ENCODE assay signal across 8 mouse cellular contexts in genomic region chr4:24897351-24897750, GRCm38 (mm10). TPM values are rescaled to one million over a fixed set of nuclear protein-coding genes. Genes with fewer than 3 reads are reported as not detected.
DNase-seq lines count a peak whose midpoint lies in the region; ATAC-seq and TF ChIP-seq lines count a peak whose summit lies in the region.

No protein-coding gene starts in this region.

- CTCF ChIA-PET in Patski (lab: Charles Lee), result interaction anchor here (1.1 to 2.8 kb wide), 4 partner anchors 17 to 184 kb away, joined by 4 to 34 read pairs (median 6); no protein-coding TSS in a partner anchor

- in situ Hi-C loops in Patski (cut with MboI; ENCODE audit: low pct_unique_long_range_greater_than_20kb), result loop anchor here (5.0 to 25.0 kb wide), 2 partner anchors 180 to 635 kb away; no protein-coding TSS in a partner anchor

- peak overlapping the region; percentile 54 for H3K4me2 ChIP-seq in forebrain, postnatal 0 days (ENCODE audit: low read depth)

- H3K9me3 ChIP-seq in forebrain, postnatal 0 days (ENCODE audit: low read length), result no peaks in the 10 kb centered on the region
- 0 out of 2 replicates have a peak, but pooled peaks cover 3% of the 10 kb centered on the region for H3K9me3 ChIP-seq in megakaryocyte, embryonic 14.5 days

- ATAC-seq in Patski, result peak; percentile 61
- peak; percentile 34 for ATAC-seq in forebrain, postnatal 0 days

- TF ChIP-seq CTCF in kidney, adult 2 months (conservative IDR thresholded peaks at IDR 0.05; ENCODE audit: insufficient read depth, insufficient read length, low read depth, low read length), result no peak
- no peak for TF ChIP-seq CTCF in Patski (IDR thresholded peaks at IDR 0.05)
- TF ChIP-seq CTCF in forebrain, postnatal 0 days (IDR thresholded peaks at IDR 0.05; ENCODE audit: low read depth), result no peak

- H3K27me3 ChIP-seq in kidney, adult 2 months (replicated peaks; ENCODE audit: control insufficient read depth, insufficient read depth, low read length), result no peaks in the 10 kb centered on the region
- H3K27me3 ChIP-seq in Patski, result no peaks in the 10 kb centered on the region
- no peaks in the 10 kb centered on the region for H3K27me3 ChIP-seq in forebrain, postnatal 0 days (ENCODE audit: insufficient read depth, low read length)
- H3K27me3 ChIP-seq in megakaryocyte, embryonic 14.5 days (replicated peaks), result no peaks in the 10 kb centered on the region

- POLR2A ChIA-PET in Patski (lab: Charles Lee), result no interaction called here

- peak overlapping the region; percentile 46 for H3K4me3 ChIP-seq in kidney, adult 2 months (ENCODE audit: insufficient read depth, low read depth, low read length)
- H3K4me3 ChIP-seq in forebrain, postnatal 0 days (ENCODE audit: low read depth, low read length), result peak overlapping the region; percentile 84
- peak overlapping the region; percentile 98 for H3K4me3 ChIP-seq in megakaryocyte, embryonic 14.5 days (replicated peaks)

- peak overlapping the region; percentile 79 for H3K9ac ChIP-seq in forebrain, postnatal 0 days

- WGBS in kidney, adult 2 months, result 9% methylated on average over 7 of the region's 7 CpGs
- WGBS in forebrain, postnatal 0 days, result 10% methylated on average over 7 of the region's 7 CpGs

- H3K36me3 ChIP-seq in kidney, adult 2 months (ENCODE audit: control insufficient read depth, insufficient read depth, low read length), result no peaks in the 10 kb centered on the region; the same call in 1 of the 2 replicates
- peaks cover 14% of the 10 kb centered on the region for H3K36me3 ChIP-seq in forebrain, postnatal 0 days (ENCODE audit: insufficient read depth)
- peaks cover 19% of the 10 kb centered on the region for H3K36me3 ChIP-seq in megakaryocyte, embryonic 14.5 days (replicated peaks; ENCODE audit: low read length)

- DNase-seq in kidney, adult 2 months, result no peak
- DNase-seq in kidney, postnatal 10 days, result no peak
- DNase-seq in Patski (ENCODE audit: low read depth, low spot score), result no peak
- no peak for DNase-seq in forebrain, postnatal 0 days
- no peak for DNase-seq in gastrocnemius, adult 8-10 months (ENCODE audit: low spot score in 2 of 2)
- no peak for DNase-seq in left cerebral cortex, adult 11 months (ENCODE audit: low spot score)
- no peak for DNase-seq in kidney, postnatal 4 days

- TF ChIP-seq POLR2A in kidney, adult 2 months (IDR thresholded peaks at IDR 0.05; ENCODE audit: low read depth, low read length), result no peak

- H3K4me1 ChIP-seq in kidney, adult 2 months (ENCODE audit: control insufficient read depth, insufficient read depth, low read length), result peaks cover 3% of the 10 kb centered on the region
- H3K4me1 ChIP-seq in forebrain, postnatal 0 days (ENCODE audit: insufficient read depth), result 0 out of 2 replicates have a peak, but pooled peaks cover 6% of the 10 kb centered on the region
- H3K4me1 ChIP-seq in megakaryocyte, embryonic 14.5 days, result peaks cover 12% of the 10 kb centered on the region

- H3K27ac ChIP-seq in kidney, adult 2 months (ENCODE audit: insufficient read depth, low read depth, low read length), result peak overlapping the region; percentile 53
- H3K27ac ChIP-seq in forebrain, postnatal 0 days (ENCODE audit: low read depth, low read length), result no peak overlapping the region

RNA-seq across cellular contexts. Expression of gene Ndufaf4, which starts 0.5 kb away (rescaled TPM):
- 4.5 and 5.9 TPM in 2 replicates for polyA plus RNA-seq in kidney, adult 2 months (2012; rRNA removed)
- 23.2 TPM for polyA plus RNA-seq in Patski (2021)
- 27.5 and 29.3 TPM in 2 replicates for total RNA-seq in forebrain, postnatal 0 days (2014; rRNA removed)
- 71.1 and 76.2 TPM in 2 replicates for polyA plus RNA-seq in forebrain, postnatal 0 days (2015; fragmentation: Nextera tagmentation; extraction: Ambion mirVana)
- polyA plus RNA-seq in megakaryocyte, embryonic 14.5 days (2012; ENCODE audit: insufficient read depth, low replicate concordance), result 1.7 and 10.1 TPM in 2 replicates
- 10 to 100 TPM; 36.7 to 43.3 (median 43.1) TPM for total RNA-seq in gastrocnemius, adult 8-10 months (2022)

RNA-seq across cellular contexts. Expression of gene Klhl32, which starts 46.4 kb away (rescaled TPM):
- 1.9 and 2.1 TPM in 2 replicates for polyA plus RNA-seq in kidney, adult 2 months (2012; rRNA removed)
- polyA plus RNA-seq in Patski (2021), result 0.77 TPM
- total RNA-seq in forebrain, postnatal 0 days (2014; rRNA removed), result 18.8 and 20.5 TPM in 2 replicates
- 18.9 and 29.6 TPM in 2 replicates for polyA plus RNA-seq in forebrain, postnatal 0 days (2015; fragmentation: Nextera tagmentation; extraction: Ambion mirVana)
- polyA plus RNA-seq in megakaryocyte, embryonic 14.5 days (2012; ENCODE audit: insufficient read depth, low replicate concordance), result 0.07 and 4.4 TPM in 2 replicates
- total RNA-seq in gastrocnemius, adult 8-10 months (2022), result under 1 TPM in 3 of 4 experiments, not detected in 1; 0.07 to 0.17 (median 0.11) TPM

Comparison
In these comparisons a context has a peak if more than half of its experiments do, and no peak if none do; other contexts are left out.
1. H3K4me3 ChIP-seq: peak in every context shown above with its lines; median percentile 98 in megakaryocyte, embryonic 14.5 days; 84 in forebrain, postnatal 0 days; 46 in kidney, adult 2 months.